Mouse (Mus musculus) hindbrain, embryonic 11.5 days (tissue): ENCODE data around the gene Kcnc4. TPM values are rescaled to one million over a fixed set of nuclear protein-coding genes. Genes with fewer than 3 reads are reported as not detected.
A peak's percentile ranks its signal among the peaks of the same experiment; 100 is the strongest.

ENCODE experiments used
- ATAC-seq: fragments of 200-750 bp; cut with Nextera tagmentation; 2 replicates; pipeline ENCODE4 v1.8.0; 2017; ENCODE audit warnings: mild to moderate bottlenecking, moderate TSS enrichment, moderate library complexity; ENCODE audit not compliant: low FRiP score
- DNase-seq: peaks from one replicate; pipeline ENCODE4 v3.0.0-alpha.2; 2015; ENCODE audit warnings: low spot score
- H3K27ac ChIP-seq: fragments of 300-500 bp; sonication (generic); 2 replicates; pipeline ENCODE4 v1.5.1; 2014; ENCODE audit warnings: mild to moderate bottlenecking, low read depth, low read length
- H3K27me3 ChIP-seq: fragments of 300-500 bp; sonication (generic); 2 replicates; pipeline ENCODE4 v1.6.1; 2014; ENCODE audit warnings: mild to moderate bottlenecking, low read length, moderate library complexity, mixed read lengths; ENCODE audit not compliant: control insufficient read depth, insufficient read depth
- H3K36me3 ChIP-seq: fragments of 300-500 bp; sonication (generic); 2 replicates; pipeline ENCODE4 v1.6.1; 2014; ENCODE audit warnings: mild to moderate bottlenecking, low read length, moderate library complexity, mixed read lengths; ENCODE audit not compliant: control insufficient read depth, insufficient read depth
- H3K4me1 ChIP-seq: fragments of 300-500 bp; sonication (generic); replicated peaks from 2 replicates; pipeline ENCODE4 v1.6.1; 2014; ENCODE audit warnings: low read length, mixed read lengths; ENCODE audit not compliant: control insufficient read depth, insufficient read depth
- H3K4me2 ChIP-seq: fragments of 300-500 bp; sonication (generic); replicated peaks from 2 replicates; pipeline ENCODE4 v1.6.1; 2014; ENCODE audit warnings: mild to moderate bottlenecking, low read depth, low read length
- H3K4me3 ChIP-seq: fragments of 300-500 bp; sonication (generic); 2 replicates; pipeline ENCODE4 v1.5.1; 2014; ENCODE audit warnings: low read depth, low read length
- H3K9ac ChIP-seq: fragments of 300-500 bp; sonication (generic); 2 replicates; pipeline ENCODE4 v1.6.1; 2014; ENCODE audit warnings: low read depth, low read length
- H3K9me3 ChIP-seq: fragments of 300-500 bp; sonication (generic); 2 replicates; pipeline ENCODE4 v1.6.1; 2016; ENCODE audit warnings: low read length; ENCODE audit not compliant: control insufficient read depth
- WGBS: fragments of 180-500 bp; shearing (Covaris S2); extraction: QIAGEN DNeasy Blood & Tissue Kit; methylation state at CpG from one replicate; pipeline ENCODE4 v1.1.7; 2014; 5-methylcytosine and 5-hydroxymethylcytosine counted together
- polyA plus RNA-seq: library from polyadenylated mRNA; unstranded; fragments of >200 nt; fragmentation: Nextera tagmentation; extraction: Ambion mirVana; gene quantifications from 2 replicates; pipeline ENCODE4 v1.2.1, GENCODE M21; 2014

The Kcnc4 gene
- polyA plus RNA-seq, 1 experiment from 2014 or later, result 0.25 TPM

GRCm38 (mm10) chr3:107500301-107500700, 40.9 kb upstream of the Kcnc4 start:
- H3K9ac ChIP-seq, result no peak overlapping the region
- no peaks in the 10 kb centered on the region for H3K9me3 ChIP-seq
- no peaks in the 10 kb centered on the region for H3K36me3 ChIP-seq
- DNase-seq (no peak), ATAC-seq (no peak)
- no peak overlapping the region for H3K4me3 ChIP-seq
- 95% methylated on average over 11 of the region's 11 CpGs for WGBS
- H3K27me3 ChIP-seq, result no peaks in the 10 kb centered on the region
- H3K4me1 ChIP-seq, result no peaks in the 10 kb centered on the region
- H3K4me2 ChIP-seq, result no peak overlapping the region
- H3K27ac ChIP-seq, result no peak overlapping the region

GRCm38 (mm10) chr3:107496086-107496850, 36.9 kb upstream of the Kcnc4 start:
- H3K27ac ChIP-seq, result no peak overlapping the region
- ATAC-seq, result peak; percentile 38; the same call in 1 of the 2 replicates
- no peaks in the 10 kb centered on the region for H3K27me3 ChIP-seq
- no peak overlapping the region for H3K9ac ChIP-seq
- DNase-seq, result no peak
- H3K9me3 ChIP-seq, result no peaks in the 10 kb centered on the region
- WGBS, result 74% methylated on average over 13 of the region's 13 CpGs
- no peaks in the 10 kb centered on the region for H3K4me1 ChIP-seq
- no peak overlapping the region for H3K4me2 ChIP-seq
- no peak overlapping the region for H3K4me3 ChIP-seq
- H3K36me3 ChIP-seq, result no peaks in the 10 kb centered on the region

- Histone ChIP-seq H3K9ac (no peak overlapping the region), H3K27me3 (no peaks in the 10 kb centered on the region), H3K9me3 (no peaks in the 10 kb centered on the region), H3K36me3 (no peaks in the 10 kb centered on the region), H3K4me1 (no peaks in the 10 kb centered on the region), H3K4me2 (no peak overlapping the region), H3K27ac (no peak overlapping the region), H3K4me3 (no peak overlapping the region)
- 96% methylated on average over 6 of the region's 6 CpGs for WGBS
- no peak for DNase-seq
- ATAC-seq, result no peak
These were observed 36.2 kb upstream of the Kcnc4 start for GRCm38 (mm10) chr3:107495524-107495923.

GRCm38 (mm10) chr3:107491459-107491858, 32.1 kb upstream of the Kcnc4 start:
- no peak overlapping the region for H3K27ac ChIP-seq
- no peaks in the 10 kb centered on the region for H3K4me1 ChIP-seq
- no peak for DNase-seq
- no peak overlapping the region for H3K9ac ChIP-seq
- H3K9me3 ChIP-seq, result no peaks in the 10 kb centered on the region
- no peak for ATAC-seq
- 54% methylated on average over 6 of the region's 6 CpGs for WGBS
- H3K36me3 ChIP-seq, result no peaks in the 10 kb centered on the region
- H3K4me2 ChIP-seq, result no peak overlapping the region
- H3K27me3 ChIP-seq, result no peaks in the 10 kb centered on the region
- H3K4me3 ChIP-seq, result no peak overlapping the region

GRCm38 (mm10) chr3:107488637-107489036, 29.3 kb upstream of the Kcnc4 start:
- Histone ChIP-seq H3K36me3 (no peaks in the 10 kb centered on the region), H3K9ac (no peak overlapping the region), H3K27ac (no peak overlapping the region), H3K4me3 (no peak overlapping the region), H3K9me3 (no peaks in the 10 kb centered on the region), H3K27me3 (no peaks in the 10 kb centered on the region), H3K4me1 (no peaks in the 10 kb centered on the region), H3K4me2 (no peak overlapping the region)
- no peak for ATAC-seq
- 67% methylated on average over 4 of the region's 4 CpGs for WGBS
- no peak for DNase-seq

GRCm38 (mm10) chr3:107483290-107483689, 23.9 kb upstream of the Kcnc4 start:
- Histone ChIP-seq H3K4me1 (no peaks in the 10 kb centered on the region), H3K27ac (no peak overlapping the region), H3K27me3 (no peaks in the 10 kb centered on the region), H3K9ac (no peak overlapping the region), H3K4me2 (no peak overlapping the region), H3K9me3 (no peaks in the 10 kb centered on the region), H3K36me3 (no peaks in the 10 kb centered on the region), H3K4me3 (no peak overlapping the region)
- DNase-seq (no peak), ATAC-seq (peak; percentile 66)
- WGBS, result 46% methylated on average over 11 of the region's 11 CpGs

GRCm38 (mm10) chr3:107480660-107481059, 21.3 kb upstream of the Kcnc4 start:
- Histone ChIP-seq H3K4me3 (no peak overlapping the region), H3K4me1 (no peaks in the 10 kb centered on the region), H3K4me2 (no peak overlapping the region), H3K36me3 (no peaks in the 10 kb centered on the region), H3K9ac (no peak overlapping the region), H3K27ac (no peak overlapping the region), H3K27me3 (no peaks in the 10 kb centered on the region), H3K9me3 (no peaks in the 10 kb centered on the region)
- DNase-seq (peak; percentile 43), ATAC-seq (no peak)
- 50% methylated on average over 3 of the region's 3 CpGs for WGBS

GRCm38 (mm10) chr3:107472198-107472597, 12.8 kb upstream of the Kcnc4 start:
- ATAC-seq, result peak; percentile 80
- no peaks in the 10 kb centered on the region for H3K9me3 ChIP-seq
- no peak overlapping the region for H3K4me2 ChIP-seq
- no peak overlapping the region for H3K9ac ChIP-seq
- no peak overlapping the region for H3K4me3 ChIP-seq
- WGBS, result 32% methylated on average over 6 of the region's 6 CpGs
- H3K36me3 ChIP-seq, result no peaks in the 10 kb centered on the region
- H3K27ac ChIP-seq, result no peak overlapping the region
- H3K4me1 ChIP-seq, result no peaks in the 10 kb centered on the region
- peak; percentile 79 for DNase-seq
- no peaks in the 10 kb centered on the region for H3K27me3 ChIP-seq

GRCm38 (mm10) chr3:107469059-107469458, 9.7 kb upstream of the Kcnc4 start:
- Histone ChIP-seq H3K4me1 (no peaks in the 10 kb centered on the region), H3K36me3 (no peaks in the 10 kb centered on the region), H3K9ac (no peak overlapping the region), H3K27ac (no peak overlapping the region), H3K9me3 (no peaks in the 10 kb centered on the region), H3K4me2 (no peak overlapping the region), H3K4me3 (no peak overlapping the region), H3K27me3 (no peaks in the 10 kb centered on the region)
- ATAC-seq (no peak), DNase-seq (no peak)
- WGBS, result 82% methylated on average over 4 of the region's 4 CpGs
